Mouse (Mus musculus): Measurements from ENCODE around the gene Acin1. TPM values are rescaled to one million over a fixed set of nuclear protein-coding genes. Genes with fewer than 3 reads are reported as not detected.
A peak's percentile ranks its signal among the peaks of the same experiment; 100 is the strongest.

Acin1 gene
- polyA plus RNA-seq, 1 experiment from 2014 or later: 112 TPM

DNA sequence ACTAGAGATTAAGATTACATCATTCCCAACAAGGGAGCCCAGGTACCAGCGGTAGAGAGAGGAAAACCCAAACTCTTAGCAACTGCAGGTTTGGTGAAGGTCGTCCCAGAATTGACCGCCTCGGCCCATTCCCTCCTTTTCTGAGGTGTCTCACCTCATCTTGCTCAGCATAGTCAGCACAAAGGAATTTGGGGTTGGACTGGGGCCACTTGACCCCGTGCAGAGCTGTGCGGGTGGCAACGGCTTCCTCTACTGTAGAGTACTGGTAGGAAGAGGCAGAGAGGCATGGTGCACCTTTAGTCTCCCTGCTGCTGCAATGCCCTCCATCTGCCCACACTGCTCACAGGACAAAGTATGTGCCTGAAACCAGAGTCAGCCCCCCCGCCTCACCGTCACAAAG lies 42.4 kb downstream of the Acin1 start:
- H3K27ac ChIP-seq (ENCODE audit: low read depth): no peak overlapping the region
- no peaks in the 10 kb centered on the region for H3K27me3 ChIP-seq (replicated peaks; ENCODE audit: control insufficient read depth, insufficient read depth, low read length)
- peaks cover 71% of the 10 kb centered on the region for H3K36me3 ChIP-seq (ENCODE audit: control insufficient read depth, insufficient read depth, low read length)
- peaks cover 15% of the 10 kb centered on the region for H3K4me1 ChIP-seq (replicated peaks; ENCODE audit: control insufficient read depth, insufficient read depth, low read length)
- H3K9ac ChIP-seq (ENCODE audit: low read length): no peak overlapping the region
- no peaks in the 10 kb centered on the region for H3K9me3 ChIP-seq (ENCODE audit: control insufficient read depth, low read length)
- ATAC-seq (replicated peaks; ENCODE audit: low FRiP score, low TSS enrichment, low read depth): no peak
- DNase-seq (ENCODE audit: low spot score): no peak
- no peak overlapping the region for H3K4me3 ChIP-seq (ENCODE audit: low read depth, low read length)
- H3K4me2 ChIP-seq (ENCODE audit: low read length): no peak overlapping the region
- 86% methylated on average over 9 of the region's 9 CpGs for WGBS

- Histone ChIP-seq H3K9me3 (ENCODE audit: control insufficient read depth, low read length) (no peaks in the 10 kb centered on the region), H3K9ac (ENCODE audit: low read length) (no peak overlapping the region), H3K4me3 (ENCODE audit: low read depth, low read length) (no peak overlapping the region), H3K36me3 (ENCODE audit: control insufficient read depth, insufficient read depth, low read length) (peaks cover 58% of the 10 kb centered on the region), H3K4me1 (replicated peaks; ENCODE audit: control insufficient read depth, insufficient read depth, low read length) (peaks cover 10% of the 10 kb centered on the region), H3K4me2 (ENCODE audit: low read length) (no peak overlapping the region), H3K27me3 (replicated peaks; ENCODE audit: control insufficient read depth, insufficient read depth, low read length) (no peaks in the 10 kb centered on the region), H3K27ac (ENCODE audit: low read depth) (no peak overlapping the region)
- no peak for ATAC-seq (replicated peaks; ENCODE audit: low FRiP score, low TSS enrichment, low read depth)
- WGBS: 83% methylated on average over 2 of the region's 2 CpGs
- no peak for DNase-seq (ENCODE audit: low spot score)
Observed at GRCm38 (mm10) chr14:54643011-54643410, 43.7 kb downstream of the Acin1 start.

GRCm38 (mm10) chr14:54642224-54642944 lies 44.3 kb downstream of the Acin1 start:
- Histone ChIP-seq H3K27ac (ENCODE audit: low read depth) (no peak overlapping the region), H3K4me2 (ENCODE audit: low read length) (no peak overlapping the region), H3K36me3 (ENCODE audit: control insufficient read depth, insufficient read depth, low read length) (peaks cover 53% of the 10 kb centered on the region), H3K9ac (ENCODE audit: low read length) (no peak overlapping the region), H3K4me3 (ENCODE audit: low read depth, low read length) (no peak overlapping the region), H3K9me3 (ENCODE audit: control insufficient read depth, low read length) (no peaks in the 10 kb centered on the region), H3K27me3 (replicated peaks; ENCODE audit: control insufficient read depth, insufficient read depth, low read length) (no peaks in the 10 kb centered on the region), H3K4me1 (replicated peaks; ENCODE audit: control insufficient read depth, insufficient read depth, low read length) (peaks cover 10% of the 10 kb centered on the region)
- 83% methylated on average over 25 of the region's 25 CpGs for WGBS
- ATAC-seq (replicated peaks; ENCODE audit: low FRiP score, low TSS enrichment, low read depth) (no peak), DNase-seq (ENCODE audit: low spot score) (no peak)

DNA sequence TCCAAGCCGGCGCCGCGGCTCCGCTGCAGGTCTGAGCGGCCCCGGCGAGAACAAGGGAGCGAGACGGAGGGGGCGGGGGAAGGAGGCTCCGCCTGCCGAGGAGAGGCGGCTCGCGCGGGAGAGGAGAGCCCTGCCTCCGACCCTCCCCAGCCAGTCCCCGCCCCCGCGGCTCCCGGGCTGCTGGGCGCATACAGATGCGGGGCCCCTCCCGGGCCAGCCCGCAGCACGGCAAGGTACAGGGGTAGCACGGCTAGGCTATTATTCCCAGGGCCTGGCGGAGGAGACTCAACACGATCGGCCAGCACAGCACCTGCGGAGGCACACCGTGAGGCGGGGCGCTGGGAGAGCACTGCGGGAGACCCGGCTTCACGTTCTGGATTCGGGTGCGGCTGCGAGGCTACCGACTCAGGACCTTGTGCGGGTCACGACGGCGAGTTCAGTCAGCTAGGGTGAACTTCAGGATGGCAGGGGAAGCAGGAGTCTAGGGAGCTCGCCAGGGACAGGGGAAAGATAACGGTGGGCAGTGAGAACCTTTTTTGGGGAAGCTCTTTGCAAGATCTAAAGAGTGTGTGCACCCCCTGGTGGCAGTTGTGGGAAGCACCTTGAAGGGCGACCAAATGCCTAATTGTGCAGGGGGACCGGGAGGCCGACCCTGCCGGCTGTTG lies 45.3 kb downstream of the Acin1 start, which contains the start of gene Cdh24:
Gene Cdh24 (minus strand): TSS at position 60 of the 665 bp plus-strand sequence.
- Histone ChIP-seq H3K4me1 (replicated peaks; ENCODE audit: control insufficient read depth, insufficient read depth, low read length) (peaks cover 10% of the 10 kb centered on the region), H3K4me2 (ENCODE audit: low read length) (peak within 1 kb of the TSS; percentile 77), H3K27ac (ENCODE audit: low read depth) (peak within 1 kb of the TSS; percentile 60), H3K36me3 (ENCODE audit: control insufficient read depth, insufficient read depth, low read length) (peaks cover 50% of the 10 kb centered on the region), H3K27me3 (replicated peaks; ENCODE audit: control insufficient read depth, insufficient read depth, low read length) (no peaks in the 10 kb centered on the region), H3K9me3 (ENCODE audit: control insufficient read depth, low read length) (no peaks in the 10 kb centered on the region), H3K9ac (ENCODE audit: low read length) (peak within 1 kb of the TSS; percentile 76), H3K4me3 (ENCODE audit: low read depth, low read length) (peak within 1 kb of the TSS; percentile 61)
- peak; percentile 99 for DNase-seq (ENCODE audit: low spot score)
- ATAC-seq (replicated peaks; ENCODE audit: low FRiP score, low TSS enrichment, low read depth): peak; percentile 91
- WGBS: under 1% methylated on average over 41 of the region's 52 CpGs

GRCm38 (mm10) chr14:54640946-54641304 lies 45.8 kb downstream of the Acin1 start, which contains the start of gene Gm17606:
Gm17606 (plus strand) TSS chr14:54640952.
- peak within 1 kb of the TSS; percentile 76 for H3K9ac ChIP-seq (ENCODE audit: low read length)

DNA sequence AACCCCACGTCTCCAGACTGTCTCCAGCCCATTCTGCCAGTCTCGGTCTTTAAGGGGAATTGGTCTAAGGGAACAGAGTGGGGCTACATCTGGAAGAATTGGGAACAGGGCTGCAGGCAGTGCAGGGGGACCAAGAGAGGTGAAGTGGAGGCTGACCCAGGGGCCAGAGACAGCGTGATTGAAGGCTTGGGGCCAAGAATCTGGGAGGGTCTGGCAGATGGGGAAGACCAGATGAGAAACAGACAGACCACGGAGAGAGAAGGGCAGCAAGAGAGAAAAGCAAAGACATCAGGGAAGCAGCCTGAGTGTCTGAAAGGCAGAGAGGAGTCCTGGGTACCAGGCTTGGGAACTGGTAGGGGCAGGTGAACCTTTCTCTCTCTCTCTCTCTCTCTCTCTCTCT lies 46.6 kb downstream of the Acin1 start:
- Histone ChIP-seq H3K4me1 (replicated peaks; ENCODE audit: control insufficient read depth, insufficient read depth, low read length) (peaks cover 10% of the 10 kb centered on the region), H3K36me3 (ENCODE audit: control insufficient read depth, insufficient read depth, low read length) (peaks cover 46% of the 10 kb centered on the region)

More at GRCm38 (mm10) chr14:54640946-54641304, 45.8 kb downstream of the Acin1 start, which contains the start of gene Gm17606:
- 0% methylated on average over 25 of the region's 28 CpGs for WGBS
- H3K4me1 ChIP-seq (replicated peaks; ENCODE audit: control insufficient read depth, insufficient read depth, low read length): peaks cover 10% of the 10 kb centered on the region
- H3K27ac ChIP-seq (ENCODE audit: low read depth): peak within 1 kb of the TSS; percentile 60
- no peaks in the 10 kb centered on the region for H3K9me3 ChIP-seq (ENCODE audit: control insufficient read depth, low read length)
- no peak; the same call in 1 of the 2 replicates for ATAC-seq (replicated peaks; ENCODE audit: low FRiP score, low TSS enrichment, low read depth)
- DNase-seq (ENCODE audit: low spot score): no peak
- peaks cover 50% of the 10 kb centered on the region for H3K36me3 ChIP-seq (ENCODE audit: control insufficient read depth, insufficient read depth, low read length)
- H3K4me3 ChIP-seq (ENCODE audit: low read depth, low read length): peak within 1 kb of the TSS; percentile 61
- no peaks in the 10 kb centered on the region for H3K27me3 ChIP-seq (replicated peaks; ENCODE audit: control insufficient read depth, insufficient read depth, low read length)
- H3K4me2 ChIP-seq (ENCODE audit: low read length): peak within 1 kb of the TSS; percentile 77

GRCm38 (mm10) chr14:54638210-54638609 lies 48.5 kb downstream of the Acin1 start:
- no peaks in the 10 kb centered on the region for H3K27me3 ChIP-seq (replicated peaks; ENCODE audit: control insufficient read depth, insufficient read depth, low read length)
- peaks cover 37% of the 10 kb centered on the region for H3K36me3 ChIP-seq (ENCODE audit: control insufficient read depth, insufficient read depth, low read length)
- H3K4me2 ChIP-seq (ENCODE audit: low read length): no peak overlapping the region
- no peak overlapping the region for H3K9ac ChIP-seq (ENCODE audit: low read length)
- peaks cover 10% of the 10 kb centered on the region for H3K4me1 ChIP-seq (replicated peaks; ENCODE audit: control insufficient read depth, insufficient read depth, low read length)
- no peak for DNase-seq (ENCODE audit: low spot score)
- no peak overlapping the region for H3K27ac ChIP-seq (ENCODE audit: low read depth)
- H3K9me3 ChIP-seq (ENCODE audit: control insufficient read depth, low read length): no peaks in the 10 kb centered on the region
- ATAC-seq (replicated peaks; ENCODE audit: low FRiP score, low TSS enrichment, low read depth): no peak
- no peak overlapping the region for H3K4me3 ChIP-seq (ENCODE audit: low read depth, low read length)
- WGBS: 76% methylated on average over 5 of the region's 5 CpGs

More for the DNA sequence above, 46.6 kb downstream of the Acin1 start:
- DNase-seq (ENCODE audit: low spot score) (no peak), ATAC-seq (replicated peaks; ENCODE audit: low FRiP score, low TSS enrichment, low read depth) (no peak)
- Histone ChIP-seq H3K4me3 (ENCODE audit: low read depth, low read length) (peak overlapping the region; percentile 61), H3K27ac (ENCODE audit: low read depth) (no peak overlapping the region), H3K9ac (ENCODE audit: low read length) (no peak overlapping the region), H3K9me3 (ENCODE audit: control insufficient read depth, low read length) (no peaks in the 10 kb centered on the region), H3K27me3 (replicated peaks; ENCODE audit: control insufficient read depth, insufficient read depth, low read length) (no peaks in the 10 kb centered on the region), H3K4me2 (ENCODE audit: low read length) (peak overlapping the region; percentile 77)
- WGBS: 12% methylated on average over 4 of the region's 4 CpGs

DNA sequence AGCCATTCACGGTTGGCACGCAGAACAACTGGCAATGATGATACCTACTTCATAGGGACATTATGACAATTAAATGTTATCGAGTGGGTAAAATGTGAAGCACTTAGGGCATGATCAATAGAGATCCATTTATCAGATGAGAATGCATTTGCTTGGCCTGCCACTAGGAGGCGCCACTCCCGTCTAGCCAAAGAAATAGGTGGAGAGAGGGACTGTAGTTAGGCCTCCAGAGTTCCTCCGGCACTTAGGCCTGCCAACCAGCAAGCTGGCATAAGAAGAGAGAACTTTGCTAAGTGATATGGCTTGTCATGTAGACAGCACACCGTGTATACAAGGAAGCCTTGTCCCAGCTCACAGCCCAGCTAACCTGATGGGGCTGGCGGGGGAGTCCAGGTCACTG lies 49.8 kb downstream of the Acin1 start:
- ATAC-seq (replicated peaks; ENCODE audit: low FRiP score, low TSS enrichment, low read depth): no peak
- Histone ChIP-seq H3K27ac (ENCODE audit: low read depth) (no peak overlapping the region), H3K4me2 (ENCODE audit: low read length) (no peak overlapping the region), H3K9me3 (ENCODE audit: control insufficient read depth, low read length) (no peaks in the 10 kb centered on the region), H3K9ac (ENCODE audit: low read length) (no peak overlapping the region), H3K4me3 (ENCODE audit: low read depth, low read length) (no peak overlapping the region), H3K27me3 (replicated peaks; ENCODE audit: control insufficient read depth, insufficient read depth, low read length) (no peaks in the 10 kb centered on the region), H3K4me1 (replicated peaks; ENCODE audit: control insufficient read depth, insufficient read depth, low read length) (peaks cover 10% of the 10 kb centered on the region), H3K36me3 (ENCODE audit: control insufficient read depth, insufficient read depth, low read length) (peaks cover 39% of the 10 kb centered on the region)
- peak; percentile 74 for DNase-seq (ENCODE audit: low spot score)
- WGBS: 59% methylated on average over 8 of the region's 8 CpGs
